Mouse (Mus musculus): ENCODE data around the gene Zbtb20. TPM values are rescaled to one million over a fixed set of nuclear protein-coding genes. Genes with fewer than 3 reads are reported as not detected.

Zbtb20 gene
- polyA plus RNA-seq, 1 experiment from 2014 or later: 21.8 TPM

GRCm38 (mm10) chr16:43641230-43641629 is 765.5 kb downstream of the Zbtb20 start:
- 73% methylated on average over 8 of the region's 8 CpGs for WGBS
- Histone ChIP-seq H3K4me3 (ENCODE audit: low read length) (no peak overlapping the region), H3K36me3 (ENCODE audit: control insufficient read depth, insufficient read depth, low read length) (no peaks in the 10 kb centered on the region), H3K4me1 (replicated peaks; ENCODE audit: control insufficient read depth, insufficient read depth, low read length) (peaks cover 5% of the 10 kb centered on the region; the same call in 1 of the 2 replicates), H3K27ac (ENCODE audit: low read length) (no peak overlapping the region), H3K27me3 (ENCODE audit: control insufficient read depth, insufficient read depth, low read depth, low read length) (no peaks in the 10 kb centered on the region), H3K9ac (ENCODE audit: low read length) (no peak overlapping the region), H3K9me3 (ENCODE audit: control insufficient read depth, low read length) (no peaks in the 10 kb centered on the region), H3K4me2 (ENCODE audit: low read depth, low read length) (no peak overlapping the region)
- no peak for ATAC-seq (ENCODE audit: low read depth)

- H3K4me3 ChIP-seq (ENCODE audit: low read length): no peak overlapping the region
- no peak for ATAC-seq (ENCODE audit: low read depth)
- H3K9ac ChIP-seq (ENCODE audit: low read length): no peak overlapping the region
- no peaks in the 10 kb centered on the region for H3K9me3 ChIP-seq (ENCODE audit: control insufficient read depth, low read length)
- no peaks in the 10 kb centered on the region for H3K27me3 ChIP-seq (ENCODE audit: control insufficient read depth, insufficient read depth, low read depth, low read length)
- H3K27ac ChIP-seq (ENCODE audit: low read length): no peak overlapping the region
- no peaks in the 10 kb centered on the region for H3K4me1 ChIP-seq (replicated peaks; ENCODE audit: control insufficient read depth, insufficient read depth, low read length)
- H3K4me2 ChIP-seq (ENCODE audit: low read depth, low read length): no peak overlapping the region
- no peaks in the 10 kb centered on the region for H3K36me3 ChIP-seq (ENCODE audit: control insufficient read depth, insufficient read depth, low read length)
- 33% methylated on average over 4 of the region's 4 CpGs for WGBS
Observed at GRCm38 (mm10) chr16:43645879-43646278, 770.2 kb downstream of the Zbtb20 start.

GRCm38 (mm10) chr16:43646943-43647342 is 771.3 kb downstream of the Zbtb20 start:
- Histone ChIP-seq H3K27ac (ENCODE audit: low read length) (no peak overlapping the region), H3K27me3 (ENCODE audit: control insufficient read depth, insufficient read depth, low read depth, low read length) (no peaks in the 10 kb centered on the region), H3K9ac (ENCODE audit: low read length) (no peak overlapping the region), H3K4me2 (ENCODE audit: low read depth, low read length) (no peak overlapping the region), H3K4me1 (replicated peaks; ENCODE audit: control insufficient read depth, insufficient read depth, low read length) (no peaks in the 10 kb centered on the region), H3K36me3 (ENCODE audit: control insufficient read depth, insufficient read depth, low read length) (no peaks in the 10 kb centered on the region), H3K4me3 (ENCODE audit: low read length) (no peak overlapping the region), H3K9me3 (ENCODE audit: control insufficient read depth, low read length) (no peaks in the 10 kb centered on the region)
- WGBS: 87% methylated on average over 3 of the region's 3 CpGs
- ATAC-seq (ENCODE audit: low read depth): no peak

GRCm38 (mm10) chr16:43647641-43648040 is 772.0 kb downstream of the Zbtb20 start:
- no peak overlapping the region for H3K9ac ChIP-seq (ENCODE audit: low read length)
- no peak overlapping the region for H3K27ac ChIP-seq (ENCODE audit: low read length)
- H3K4me2 ChIP-seq (ENCODE audit: low read depth, low read length): no peak overlapping the region
- H3K9me3 ChIP-seq (ENCODE audit: control insufficient read depth, low read length): no peaks in the 10 kb centered on the region
- H3K4me3 ChIP-seq (ENCODE audit: low read length): no peak overlapping the region
- no peaks in the 10 kb centered on the region for H3K27me3 ChIP-seq (ENCODE audit: control insufficient read depth, insufficient read depth, low read depth, low read length)
- 78% methylated on average over 1 of the region's 1 CpGs for WGBS
- H3K4me1 ChIP-seq (replicated peaks; ENCODE audit: control insufficient read depth, insufficient read depth, low read length): no peaks in the 10 kb centered on the region
- ATAC-seq (ENCODE audit: low read depth): no peak
- no peaks in the 10 kb centered on the region for H3K36me3 ChIP-seq (ENCODE audit: control insufficient read depth, insufficient read depth, low read length)

GRCm38 (mm10) chr16:43650355-43651080 is 774.8 kb downstream of the Zbtb20 start:
- Histone ChIP-seq H3K4me1 (replicated peaks; ENCODE audit: control insufficient read depth, insufficient read depth, low read length) (no peaks in the 10 kb centered on the region), H3K36me3 (ENCODE audit: control insufficient read depth, insufficient read depth, low read length) (no peaks in the 10 kb centered on the region), H3K27me3 (ENCODE audit: control insufficient read depth, insufficient read depth, low read depth, low read length) (no peaks in the 10 kb centered on the region), H3K4me3 (ENCODE audit: low read length) (no peak overlapping the region), H3K27ac (ENCODE audit: low read length) (no peak overlapping the region), H3K4me2 (ENCODE audit: low read depth, low read length) (no peak overlapping the region), H3K9ac (ENCODE audit: low read length) (no peak overlapping the region), H3K9me3 (ENCODE audit: control insufficient read depth, low read length) (no peaks in the 10 kb centered on the region)
- ATAC-seq (ENCODE audit: low read depth): no peak
- 95% methylated on average over 2 of the region's 3 CpGs for WGBS

GRCm38 (mm10) chr16:43653288-43653687 is 777.6 kb downstream of the Zbtb20 start:
- H3K9me3 ChIP-seq (ENCODE audit: control insufficient read depth, low read length): no peaks in the 10 kb centered on the region
- H3K27ac ChIP-seq (ENCODE audit: low read length): no peak overlapping the region
- H3K4me2 ChIP-seq (ENCODE audit: low read depth, low read length): no peak overlapping the region
- no peaks in the 10 kb centered on the region for H3K27me3 ChIP-seq (ENCODE audit: control insufficient read depth, insufficient read depth, low read depth, low read length)
- no peak overlapping the region for H3K9ac ChIP-seq (ENCODE audit: low read length)
- ATAC-seq (ENCODE audit: low read depth): no peak
- H3K4me1 ChIP-seq (replicated peaks; ENCODE audit: control insufficient read depth, insufficient read depth, low read length): no peaks in the 10 kb centered on the region
- H3K4me3 ChIP-seq (ENCODE audit: low read length): no peak overlapping the region
- WGBS: 68% methylated on average over 2 of the region's 2 CpGs
- H3K36me3 ChIP-seq (ENCODE audit: control insufficient read depth, insufficient read depth, low read length): no peaks in the 10 kb centered on the region

- Histone ChIP-seq H3K36me3 (ENCODE audit: control insufficient read depth, insufficient read depth, low read length) (no peaks in the 10 kb centered on the region), H3K4me3 (ENCODE audit: low read length) (no peak overlapping the region), H3K9ac (ENCODE audit: low read length) (no peak overlapping the region), H3K9me3 (ENCODE audit: control insufficient read depth, low read length) (no peaks in the 10 kb centered on the region), H3K4me2 (ENCODE audit: low read depth, low read length) (no peak overlapping the region), H3K27ac (ENCODE audit: low read length) (no peak overlapping the region), H3K27me3 (ENCODE audit: control insufficient read depth, insufficient read depth, low read depth, low read length) (no peaks in the 10 kb centered on the region), H3K4me1 (replicated peaks; ENCODE audit: control insufficient read depth, insufficient read depth, low read length) (no peaks in the 10 kb centered on the region)
- ATAC-seq (ENCODE audit: low read depth): no peak
- 83% methylated on average over 3 of the region's 3 CpGs for WGBS
Observed at GRCm38 (mm10) chr16:43654269-43654668, 778.6 kb downstream of the Zbtb20 start.

GRCm38 (mm10) chr16:43655183-43655787 is 779.6 kb downstream of the Zbtb20 start:
- no peak overlapping the region for H3K4me3 ChIP-seq (ENCODE audit: low read length)
- H3K36me3 ChIP-seq (ENCODE audit: control insufficient read depth, insufficient read depth, low read length): no peaks in the 10 kb centered on the region
- ATAC-seq (ENCODE audit: low read depth): no peak
- no peak overlapping the region for H3K27ac ChIP-seq (ENCODE audit: low read length)
- H3K9ac ChIP-seq (ENCODE audit: low read length): no peak overlapping the region
- H3K27me3 ChIP-seq (ENCODE audit: control insufficient read depth, insufficient read depth, low read depth, low read length): no peaks in the 10 kb centered on the region
- no peak overlapping the region for H3K4me2 ChIP-seq (ENCODE audit: low read depth, low read length)
- no peaks in the 10 kb centered on the region for H3K4me1 ChIP-seq (replicated peaks; ENCODE audit: control insufficient read depth, insufficient read depth, low read length)
- H3K9me3 ChIP-seq (ENCODE audit: control insufficient read depth, low read length): no peaks in the 10 kb centered on the region
- 76% methylated on average over 6 of the region's 6 CpGs for WGBS

GRCm38 (mm10) chr16:43661576-43661975 is 785.9 kb downstream of the Zbtb20 start:
- Histone ChIP-seq H3K4me3 (ENCODE audit: low read length) (no peak overlapping the region), H3K9ac (ENCODE audit: low read length) (no peak overlapping the region), H3K4me2 (ENCODE audit: low read depth, low read length) (no peak overlapping the region), H3K4me1 (replicated peaks; ENCODE audit: control insufficient read depth, insufficient read depth, low read length) (no peaks in the 10 kb centered on the region), H3K36me3 (ENCODE audit: control insufficient read depth, insufficient read depth, low read length) (no peaks in the 10 kb centered on the region), H3K27ac (ENCODE audit: low read length) (no peak overlapping the region), H3K27me3 (ENCODE audit: control insufficient read depth, insufficient read depth, low read depth, low read length) (no peaks in the 10 kb centered on the region), H3K9me3 (ENCODE audit: control insufficient read depth, low read length) (no peaks in the 10 kb centered on the region)
- 87% methylated on average over 5 of the region's 5 CpGs for WGBS
- no peak for ATAC-seq (ENCODE audit: low read depth)

All from lung, embryonic 16.5 days (tissue).